Mouse (Mus musculus) hindbrain, embryonic 14.5 days (tissue): ENCODE data around the gene Acad10. TPM values are rescaled to one million over a fixed set of nuclear protein-coding genes. Genes with fewer than 3 reads are reported as not detected.
"Not testable (repeated sequence)": the region's sequence is repeated elsewhere in the genome, so short reads cannot be mapped to it uniquely, and the experiment has no call there.

ENCODE experiments used
- ATAC-seq: fragments of 200-750 bp; cut with Nextera tagmentation; 2 replicates; pipeline ENCODE4 v1.8.0; 2017; ENCODE audit warnings: moderate number of reproducible peaks, mild to moderate bottlenecking, moderate TSS enrichment, moderate library complexity; ENCODE audit not compliant: low FRiP score
- DNase-seq: peaks from one replicate; pipeline ENCODE4 v3.0.0-alpha.2; 2015; ENCODE audit warnings: low spot score
- H3K27ac ChIP-seq: fragments of 300-500 bp; sonication (generic); 2 replicates; pipeline ENCODE4 v1.5.1; 2014; ENCODE audit warnings: mild to moderate bottlenecking, moderate library complexity
- H3K27me3 ChIP-seq: fragments of 300-500 bp; sonication (generic); 2 replicates; pipeline ENCODE4 v1.6.1; 2014; ENCODE audit warnings: mild to moderate bottlenecking, low read length, mixed read lengths; ENCODE audit not compliant: control insufficient read depth, insufficient read depth
- H3K36me3 ChIP-seq: fragments of 300-500 bp; sonication (generic); replicated peaks from 2 replicates; pipeline ENCODE4 v1.6.1; 2014; ENCODE audit not compliant: control insufficient read depth, insufficient read depth
- H3K4me1 ChIP-seq: fragments of 300-500 bp; sonication (generic); replicated peaks from 2 replicates; pipeline ENCODE4 v1.6.1; 2014; ENCODE audit warnings: antibody characterized with exemption, low read length, mixed read lengths; ENCODE audit not compliant: control insufficient read depth, insufficient read depth
- H3K4me2 ChIP-seq: fragments of 300-500 bp; sonication (generic); replicated peaks from 2 replicates; pipeline ENCODE4 v1.6.1; 2014; ENCODE audit warnings: mild to moderate bottlenecking, moderate library complexity
- H3K4me3 ChIP-seq: fragments of 300-500 bp; sonication (generic); replicated peaks from 2 replicates; pipeline ENCODE4 v1.5.1; 2014; ENCODE audit warnings: mild to moderate bottlenecking, low read length
- H3K9ac ChIP-seq: fragments of 300-500 bp; sonication (generic); 2 replicates; pipeline ENCODE4 v1.6.1; 2014
- H3K9me3 ChIP-seq: fragments of 300-500 bp; sonication (generic); 2 replicates; pipeline ENCODE4 v1.6.1; 2016; ENCODE audit warnings: low read length; ENCODE audit not compliant: control insufficient read depth
- WGBS: fragments of 180-500 bp; shearing (Covaris S2); extraction: QIAGEN DNeasy Blood & Tissue Kit; methylation state at CpG from one replicate; pipeline ENCODE4 v1.1.7; 2014; 5-methylcytosine and 5-hydroxymethylcytosine counted together
- polyA plus RNA-seq: library from polyadenylated mRNA; unstranded; fragments of >200 nt; fragmentation: Nextera tagmentation; extraction: Ambion mirVana; gene quantifications from 2 replicates; pipeline ENCODE4 v1.2.1, GENCODE M21; 2014

The Acad10 gene
- polyA plus RNA-seq, 1 experiment from 2014 or later: 1.7 TPM

- DNase-seq: no peak
- Histone ChIP-seq H3K27ac (no peak overlapping the region), H3K36me3 (no peaks in the 10 kb centered on the region), H3K4me3 (no peak overlapping the region), H3K9me3 (no peaks in the 10 kb centered on the region), H3K9ac (no peak overlapping the region), H3K4me2 (no peak overlapping the region), H3K27me3 (no peaks in the 10 kb centered on the region), H3K4me1 (no peaks in the 10 kb centered on the region)
- 93% methylated on average over 5 of the region's 5 CpGs for WGBS
- no peak for ATAC-seq
Measured at GRCm38 (mm10) chr5:121634668-121635067, 25.6 kb downstream of the Acad10 start.

DNA sequence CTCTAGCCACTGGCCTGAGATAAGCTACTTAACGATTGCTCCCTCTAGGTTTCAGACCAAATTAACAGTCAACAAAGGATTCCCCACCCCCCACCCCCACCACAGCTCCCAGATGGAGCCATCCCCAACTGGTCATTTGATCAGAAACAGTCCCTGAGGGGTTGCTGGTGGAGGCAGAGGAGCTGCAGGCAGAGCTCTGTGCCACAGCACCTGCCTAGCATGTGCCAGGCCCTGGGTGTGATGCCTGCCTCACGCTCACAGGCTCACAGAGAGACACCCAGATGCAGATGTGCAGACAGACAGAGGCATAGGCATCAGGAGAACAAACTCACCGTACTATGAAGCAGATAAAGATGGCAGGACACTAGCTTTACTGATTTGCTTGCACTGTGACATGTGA lies 27.5 kb downstream of the Acad10 start:
- WGBS: 41% methylated on average over 3 of the region's 3 CpGs
- DNase-seq (no peak), ATAC-seq (no peak)

DNA sequence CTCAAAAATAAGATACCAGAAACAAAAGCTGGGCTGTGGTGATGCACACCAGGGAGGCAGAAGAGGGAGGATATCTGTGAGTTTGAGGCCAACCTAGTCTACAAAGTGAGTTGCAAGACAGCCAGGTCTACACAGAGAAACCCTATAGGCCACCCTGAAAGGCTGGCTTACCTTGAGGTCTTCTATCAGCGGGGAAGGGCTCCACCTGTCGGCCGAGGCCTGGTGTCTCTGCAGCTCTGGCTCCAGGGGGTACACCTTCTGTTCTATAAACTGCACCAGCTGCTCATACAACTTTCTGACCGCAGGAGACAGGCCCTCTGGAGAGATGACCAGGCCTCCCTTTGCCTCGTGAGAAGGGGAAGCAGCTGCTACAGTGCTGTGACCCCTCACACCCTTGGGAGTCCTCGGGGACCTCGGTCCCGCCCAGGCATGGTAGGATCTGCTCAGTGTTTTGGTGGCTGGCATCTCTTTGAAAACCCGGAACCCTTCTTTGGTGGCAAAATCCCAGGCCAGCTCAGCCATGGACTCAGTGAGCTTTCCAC lies 29.1 kb downstream of the Acad10 start:
- H3K4me1 ChIP-seq, DNase-seq, H3K9ac ChIP-seq, H3K4me2 ChIP-seq, H3K9me3 ChIP-seq, H3K4me3 ChIP-seq, H3K36me3 ChIP-seq, H3K27ac ChIP-seq, H3K27me3 ChIP-seq, ATAC-seq: not testable (repeated sequence)
- 60% methylated on average over 8 of the region's 9 CpGs for WGBS

More for the DNA sequence above, 27.5 kb downstream of the Acad10 start:
- H3K9me3 ChIP-seq: no peaks in the 10 kb centered on the region
- H3K27me3 ChIP-seq: no peaks in the 10 kb centered on the region
- no peaks in the 10 kb centered on the region for H3K4me1 ChIP-seq
- H3K36me3 ChIP-seq: no peaks in the 10 kb centered on the region
- H3K4me3 ChIP-seq: no peak overlapping the region
- H3K4me2 ChIP-seq: no peak overlapping the region
- no peak overlapping the region for H3K27ac ChIP-seq
- no peak overlapping the region for H3K9ac ChIP-seq

- Histone ChIP-seq H3K4me3 (no peak overlapping the region), H3K9ac (no peak overlapping the region), H3K27ac (no peak overlapping the region), H3K27me3 (no peaks in the 10 kb centered on the region), H3K9me3 (no peaks in the 10 kb centered on the region), H3K36me3 (no peaks in the 10 kb centered on the region), H3K4me2 (no peak overlapping the region), H3K4me1 (no peaks in the 10 kb centered on the region)
- ATAC-seq: no peak
- WGBS: 0% methylated on average over 1 of the region's 1 CpGs
- DNase-seq: peak; percentile 78
Measured at GRCm38 (mm10) chr5:121627871-121628270, 32.4 kb downstream of the Acad10 start.

GRCm38 (mm10) chr5:121623241-121623640 lies 37.1 kb downstream of the Acad10 start:
- Histone ChIP-seq H3K36me3 (no peaks in the 10 kb centered on the region), H3K9me3 (no peaks in the 10 kb centered on the region), H3K27me3 (no peaks in the 10 kb centered on the region), H3K4me3 (no peak overlapping the region), H3K4me1 (peaks cover 8% of the 10 kb centered on the region), H3K4me2 (no peak overlapping the region), H3K27ac (no peak overlapping the region), H3K9ac (no peak overlapping the region)
- WGBS: 89% methylated on average over 3 of the region's 3 CpGs
- no peak for ATAC-seq
- DNase-seq: no peak

DNA sequence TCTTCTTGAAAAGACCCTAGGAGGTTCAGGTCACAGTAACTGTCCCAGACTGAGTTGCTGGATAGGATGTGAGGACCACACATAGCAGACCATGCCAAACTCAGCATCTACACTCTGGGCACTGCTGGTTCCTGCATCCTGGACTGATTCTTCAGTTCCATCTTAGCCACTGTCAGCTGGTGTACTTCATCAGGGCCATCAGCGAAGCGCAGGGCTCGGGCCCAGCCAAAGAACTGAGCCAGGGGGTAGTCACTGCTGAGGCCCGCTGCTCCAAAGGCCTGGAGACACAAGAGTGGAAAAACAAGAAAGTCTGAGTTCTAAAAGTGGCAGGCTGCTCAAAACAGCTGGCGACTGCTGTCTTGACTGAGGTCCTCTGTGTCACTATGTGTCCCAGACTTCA lies 39.2 kb downstream of the Acad10 start:
- no peak overlapping the region for H3K4me2 ChIP-seq
- ATAC-seq: no peak
- H3K9me3 ChIP-seq: no peaks in the 10 kb centered on the region
- WGBS: 95% methylated on average over 5 of the region's 5 CpGs
- no peak for DNase-seq
- peaks cover 8% of the 10 kb centered on the region for H3K4me1 ChIP-seq
- no peaks in the 10 kb centered on the region for H3K27me3 ChIP-seq
- no peak overlapping the region for H3K27ac ChIP-seq
- no peak overlapping the region for H3K9ac ChIP-seq
- no peaks in the 10 kb centered on the region for H3K36me3 ChIP-seq
- no peak overlapping the region for H3K4me3 ChIP-seq

- H3K4me2 ChIP-seq: peak within 1 kb of the TSS; percentile 92
- no peaks in the 10 kb centered on the region for H3K36me3 ChIP-seq
- H3K9me3 ChIP-seq: no peaks in the 10 kb centered on the region
- peaks cover 8% of the 10 kb centered on the region for H3K4me1 ChIP-seq
- peak; percentile 90 for DNase-seq
- WGBS: 1% methylated on average over 55 of the region's 58 CpGs
- H3K9ac ChIP-seq: peak within 1 kb of the TSS; percentile 86
- H3K27me3 ChIP-seq: no peaks in the 10 kb centered on the region
- peak within 1 kb of the TSS; percentile 86 for H3K27ac ChIP-seq
- ATAC-seq: peak; percentile 84
- H3K4me3 ChIP-seq: peak within 1 kb of the TSS; percentile 76
Measured at GRCm38 (mm10) chr5:121618592-121619513, 41.5 kb downstream of the Acad10 start, which contains the start of gene Acad12. Gene Acad12 (minus strand): TSS chr5:121618938.

GRCm38 (mm10) chr5:121614921-121615320 lies 45.4 kb downstream of the Acad10 start:
- DNase-seq, H3K9ac ChIP-seq, H3K27ac ChIP-seq, H3K4me3 ChIP-seq, ATAC-seq, H3K4me2 ChIP-seq, H3K27me3 ChIP-seq, H3K36me3 ChIP-seq, H3K4me1 ChIP-seq, H3K9me3 ChIP-seq: not testable (repeated sequence)
- 82% methylated on average over 3 of the region's 3 CpGs for WGBS

GRCm38 (mm10) chr5:121612036-121612435 lies 48.3 kb downstream of the Acad10 start:
- Histone ChIP-seq H3K9me3 (no peaks in the 10 kb centered on the region), H3K27ac (no peak overlapping the region), H3K4me1 (no peaks in the 10 kb centered on the region), H3K4me2 (no peak overlapping the region), H3K27me3 (no peaks in the 10 kb centered on the region), H3K9ac (no peak overlapping the region), H3K36me3 (no peaks in the 10 kb centered on the region), H3K4me3 (no peak overlapping the region)
- DNase-seq (no peak), ATAC-seq (no peak)
- 86% methylated on average over 6 of the region's 6 CpGs for WGBS
